Mouse (Mus musculus) heart, embryonic 11.5 days (tissue): ENCODE data around the gene Capn1. TPM values are rescaled to one million over a fixed set of nuclear protein-coding genes. Genes with fewer than 3 reads are reported as not detected.

Experiments used
- ATAC-seq: fragments of 200-750 bp; cut with Nextera tagmentation; replicated peaks from 2 replicates; pipeline ENCODE4 v1.8.0; 2017; ENCODE audit warnings: moderate library complexity; ENCODE audit not compliant: insufficient number of reproducible peaks, low FRiP score, low TSS enrichment
- H3K27ac ChIP-seq: fragments of 300-500 bp; sonication (generic); 2 replicates; pipeline ENCODE4 v1.5.1; 2014; ENCODE audit warnings: mild to moderate bottlenecking, low read depth, low read length
- H3K27me3 ChIP-seq: fragments of 300-500 bp; sonication (generic); 2 replicates; pipeline ENCODE4 v1.6.1; 2014; ENCODE audit warnings: mild to moderate bottlenecking, low read length, mixed read lengths; ENCODE audit not compliant: control insufficient read depth, insufficient read depth
- H3K36me3 ChIP-seq: fragments of 300-500 bp; sonication (generic); 2 replicates; pipeline ENCODE4 v1.6.1; 2014; ENCODE audit warnings: mild to moderate bottlenecking, low read length, moderate library complexity, mixed read lengths; ENCODE audit not compliant: control insufficient read depth, insufficient read depth
- H3K4me1 ChIP-seq: fragments of 300-500 bp; sonication (generic); 2 replicates; pipeline ENCODE4 v1.6.1; 2014; ENCODE audit warnings: low read length; ENCODE audit not compliant: control insufficient read depth, insufficient read depth
- H3K4me2 ChIP-seq: fragments of 300-500 bp; sonication (generic); 2 replicates; pipeline ENCODE4 v1.6.1; 2014; ENCODE audit warnings: mild to moderate bottlenecking, moderate library complexity
- H3K4me3 ChIP-seq: fragments of 300-500 bp; sonication (generic); 2 replicates; pipeline ENCODE4 v1.5.1; 2014; ENCODE audit warnings: low read depth, low read length
- H3K9ac ChIP-seq: fragments of 300-500 bp; sonication (generic); 2 replicates; pipeline ENCODE4 v1.6.1; 2014; ENCODE audit warnings: mild to moderate bottlenecking, low read depth, low read length, moderate library complexity
- H3K9me3 ChIP-seq: fragments of 300-500 bp; sonication (generic); replicated peaks from 2 replicates; pipeline ENCODE4 v1.6.1; 2016; ENCODE audit warnings: low read length; ENCODE audit not compliant: control insufficient read depth
- WGBS: fragments of 180-500 bp; shearing (Covaris S2); extraction: QIAGEN DNeasy Blood & Tissue Kit; methylation state at CpG from one replicate; pipeline ENCODE4 v1.1.7; 2014; ENCODE audit not compliant: insufficient replicate concordance; 5-methylcytosine and 5-hydroxymethylcytosine counted together
- polyA plus RNA-seq: library from polyadenylated mRNA; unstranded; fragments of >200 nt; fragmentation: Nextera tagmentation; extraction: Ambion mirVana; gene quantifications from 2 replicates; pipeline ENCODE4 v1.2.1, GENCODE M21; 2014

The Capn1 gene
- polyA plus RNA-seq, 1 experiment from 2014 or later: 8.5 TPM

DNA sequence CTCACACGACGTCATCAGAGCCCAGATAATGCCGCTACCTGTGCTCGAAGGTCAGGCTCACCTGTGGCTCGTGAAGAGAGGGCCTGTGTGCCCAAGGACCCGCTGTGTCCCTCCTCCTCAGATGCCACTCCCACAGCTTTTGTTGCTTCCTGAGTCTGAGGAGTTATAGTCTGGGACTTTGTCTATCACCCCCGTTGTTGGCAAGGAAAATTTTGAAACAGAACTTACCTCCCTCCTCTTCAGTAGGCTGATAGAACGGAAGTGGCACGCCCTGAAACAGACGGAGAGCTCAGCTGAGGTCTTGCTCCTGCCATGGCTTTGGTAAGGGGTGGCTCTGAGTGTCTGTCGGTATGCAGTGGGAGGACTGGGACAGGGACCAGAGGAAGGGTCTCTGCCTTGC, 65.5 kb downstream of the Capn1 start:
- ATAC-seq: no peak
- Histone ChIP-seq H3K27me3 (no peaks in the 10 kb centered on the region), H3K4me1 (peaks cover 37% of the 10 kb centered on the region), H3K4me2 (no peak overlapping the region), H3K9me3 (no peaks in the 10 kb centered on the region), H3K27ac (no peak overlapping the region), H3K36me3 (peaks cover 24% of the 10 kb centered on the region), H3K4me3 (no peak overlapping the region), H3K9ac (no peak overlapping the region)
- WGBS: 94% methylated on average over 11 of the region's 11 CpGs

DNA sequence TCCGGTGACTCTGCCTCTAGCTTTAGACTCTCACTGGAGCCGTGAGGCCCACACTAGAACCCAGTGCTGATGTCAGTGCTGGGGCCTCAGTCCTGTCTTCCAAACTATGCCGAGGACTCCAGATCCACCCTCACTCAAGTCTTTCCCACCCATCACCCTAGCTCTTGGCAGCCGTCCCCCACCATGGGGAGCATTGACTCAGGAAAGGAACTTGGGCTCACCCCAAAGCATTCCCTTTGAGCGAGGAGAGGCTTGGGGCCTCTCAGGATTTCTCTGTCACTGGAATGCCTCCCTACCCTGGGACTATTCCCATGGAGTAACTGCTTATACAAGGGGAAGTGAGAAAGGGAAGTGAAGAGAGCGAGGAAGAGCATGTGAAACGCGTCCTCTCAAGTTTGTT, 69.8 kb downstream of the Capn1 start:
- ATAC-seq: no peak
- no peak overlapping the region for H3K4me3 ChIP-seq
- no peaks in the 10 kb centered on the region for H3K9me3 ChIP-seq
- no peak overlapping the region for H3K4me2 ChIP-seq
- H3K4me1 ChIP-seq: peaks cover 37% of the 10 kb centered on the region
- peaks cover 37% of the 10 kb centered on the region for H3K36me3 ChIP-seq
- H3K27ac ChIP-seq: peak overlapping the region; percentile 69
- H3K9ac ChIP-seq: peak overlapping the region; percentile 8; the same call in 1 of the 2 replicates
- no peaks in the 10 kb centered on the region for H3K27me3 ChIP-seq
- WGBS: 62% methylated on average over 8 of the region's 8 CpGs

DNA sequence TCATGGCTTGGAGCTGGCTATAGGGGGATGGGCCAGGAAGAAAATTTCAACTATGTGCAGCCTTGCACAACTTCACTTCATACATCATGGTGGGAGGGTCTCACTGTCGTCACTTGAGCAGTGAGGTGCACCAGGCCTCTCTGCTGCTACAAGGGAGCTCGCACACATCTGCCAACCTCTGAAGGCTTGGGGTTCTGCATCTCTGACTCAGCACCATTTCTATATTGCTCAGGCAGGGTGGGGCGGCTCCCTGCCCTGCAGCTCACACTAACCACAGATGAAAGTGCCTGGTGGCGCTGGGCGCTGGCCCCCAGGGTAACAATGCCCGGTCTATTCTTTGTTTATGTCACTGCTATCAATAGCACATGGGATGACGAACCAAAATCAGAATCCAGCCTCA, 70.7 kb downstream of the Capn1 start:
- Histone ChIP-seq H3K4me2 (no peak overlapping the region), H3K9ac (no peak overlapping the region), H3K27me3 (no peaks in the 10 kb centered on the region), H3K9me3 (no peaks in the 10 kb centered on the region), H3K4me1 (peaks cover 37% of the 10 kb centered on the region), H3K36me3 (peaks cover 33% of the 10 kb centered on the region), H3K4me3 (no peak overlapping the region), H3K27ac (peak overlapping the region; percentile 69)
- WGBS: 38% methylated on average over 7 of the region's 7 CpGs
- peak; percentile 63 for ATAC-seq

DNA sequence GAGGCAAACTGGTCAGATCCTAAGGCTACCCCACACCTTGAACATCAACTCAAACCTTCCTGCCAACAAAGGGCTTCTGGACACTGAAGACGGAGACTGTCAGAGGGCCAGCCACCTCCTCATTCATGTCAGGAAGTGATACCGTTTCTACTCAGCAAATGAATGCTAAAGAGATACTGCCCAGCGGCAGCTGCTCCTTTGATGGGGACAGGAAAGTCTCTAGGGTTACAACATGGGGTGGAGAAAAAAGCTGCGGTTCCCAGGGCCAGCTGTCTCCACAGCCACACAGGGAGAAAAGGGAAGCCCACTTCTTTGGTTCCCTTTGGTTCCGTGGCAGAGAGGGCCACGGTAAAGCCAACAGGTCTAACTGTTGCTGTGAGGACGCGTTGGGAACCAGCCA, 71.6 kb downstream of the Capn1 start:
- no peak for ATAC-seq
- H3K36me3 ChIP-seq: peaks cover 30% of the 10 kb centered on the region
- H3K4me3 ChIP-seq: no peak overlapping the region
- H3K27ac ChIP-seq: peak overlapping the region; percentile 55; the same call in 1 of the 2 replicates
- peak overlapping the region; percentile 13; the same call in 1 of the 2 replicates for H3K9ac ChIP-seq
- no peaks in the 10 kb centered on the region for H3K27me3 ChIP-seq
- peaks cover 37% of the 10 kb centered on the region for H3K4me1 ChIP-seq
- WGBS: 60% methylated on average over 8 of the region's 8 CpGs
- H3K9me3 ChIP-seq: no peaks in the 10 kb centered on the region
- H3K4me2 ChIP-seq: no peak overlapping the region

DNA sequence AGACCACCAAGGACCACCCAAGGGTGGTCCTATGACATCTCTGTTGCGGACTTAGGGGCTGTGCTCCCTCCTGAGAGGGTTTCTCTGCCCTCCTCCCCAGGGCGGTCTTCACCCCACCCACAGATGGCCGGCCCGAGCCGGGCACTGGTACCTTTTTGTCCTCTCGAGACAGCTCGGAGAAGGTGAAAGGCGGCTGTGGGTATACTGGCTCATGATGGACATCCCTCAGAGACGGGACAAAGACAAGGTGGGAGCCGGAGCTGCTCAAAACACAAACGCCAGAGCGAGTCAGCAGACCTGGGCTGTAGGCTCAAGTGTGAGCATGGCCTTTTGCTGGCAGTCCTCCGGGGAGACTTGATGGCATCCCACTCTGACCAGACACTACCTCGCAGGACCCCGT, 72.3 kb downstream of the Capn1 start:
- WGBS: 88% methylated on average over 15 of the region's 15 CpGs
- no peak for ATAC-seq

DNA sequence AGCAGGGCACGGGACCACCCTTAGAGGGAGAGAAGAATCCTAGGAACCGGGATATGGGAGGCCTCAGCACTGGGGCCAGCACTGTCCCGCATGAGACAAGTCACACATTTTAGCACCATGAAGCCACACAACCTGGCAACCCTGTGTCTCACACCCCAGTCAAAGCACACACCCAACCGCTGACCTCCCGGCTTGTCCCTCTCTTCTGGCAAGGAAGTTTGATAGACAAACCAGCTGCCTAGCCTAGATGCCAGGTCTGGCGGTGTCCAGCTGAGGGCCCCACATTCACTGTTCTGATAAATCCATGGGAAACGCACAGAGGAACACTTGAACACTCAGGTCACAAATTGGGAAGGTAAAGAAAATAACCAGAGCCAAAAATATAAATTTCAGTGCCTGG, 73.1 kb downstream of the Capn1 start:
- Histone ChIP-seq H3K4me1 (peaks cover 48% of the 10 kb centered on the region), H3K27ac (no peak overlapping the region), H3K4me2 (no peak overlapping the region), H3K27me3 (no peaks in the 10 kb centered on the region), H3K9me3 (no peaks in the 10 kb centered on the region), H3K4me3 (no peak overlapping the region), H3K9ac (0 out of 2 replicates have a peak overlapping the region, but pooled peaks have one; percentile 30), H3K36me3 (peaks cover 22% of the 10 kb centered on the region)
- no peak for ATAC-seq
- WGBS: 76% methylated on average over 7 of the region's 7 CpGs

More for the DNA sequence above, 72.3 kb downstream of the Capn1 start:
- 0 out of 2 replicates have a peak overlapping the region, but pooled peaks have one; percentile 30 for H3K9ac ChIP-seq
- H3K36me3 ChIP-seq: peaks cover 30% of the 10 kb centered on the region
- H3K4me2 ChIP-seq: no peak overlapping the region
- no peak overlapping the region for H3K4me3 ChIP-seq
- no peaks in the 10 kb centered on the region for H3K9me3 ChIP-seq
- H3K27me3 ChIP-seq: no peaks in the 10 kb centered on the region
- peaks cover 39% of the 10 kb centered on the region for H3K4me1 ChIP-seq
- no peak overlapping the region for H3K27ac ChIP-seq

DNA sequence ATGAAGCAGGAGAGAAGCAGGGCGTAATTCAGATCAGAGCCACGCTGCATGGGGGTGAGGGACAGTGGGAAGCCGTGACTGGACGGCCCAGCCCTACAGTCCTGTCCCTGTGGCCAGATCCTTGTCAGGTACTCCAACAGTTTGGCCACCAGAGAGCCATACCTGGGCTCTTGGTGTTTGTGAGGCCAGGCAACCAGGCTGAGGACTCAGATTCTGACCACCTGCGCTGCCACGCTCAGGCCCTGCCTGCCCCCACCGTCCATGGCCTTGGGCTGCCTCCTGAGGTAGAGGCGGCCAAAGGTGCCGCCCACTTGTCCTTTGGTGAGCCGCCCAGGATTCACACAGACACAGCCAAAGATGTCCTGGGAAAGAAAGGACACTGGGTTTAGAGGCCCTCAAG, 75.0 kb downstream of the Capn1 start:
- H3K36me3 ChIP-seq: peaks cover 13% of the 10 kb centered on the region
- WGBS: 90% methylated on average over 10 of the region's 10 CpGs

DNA sequence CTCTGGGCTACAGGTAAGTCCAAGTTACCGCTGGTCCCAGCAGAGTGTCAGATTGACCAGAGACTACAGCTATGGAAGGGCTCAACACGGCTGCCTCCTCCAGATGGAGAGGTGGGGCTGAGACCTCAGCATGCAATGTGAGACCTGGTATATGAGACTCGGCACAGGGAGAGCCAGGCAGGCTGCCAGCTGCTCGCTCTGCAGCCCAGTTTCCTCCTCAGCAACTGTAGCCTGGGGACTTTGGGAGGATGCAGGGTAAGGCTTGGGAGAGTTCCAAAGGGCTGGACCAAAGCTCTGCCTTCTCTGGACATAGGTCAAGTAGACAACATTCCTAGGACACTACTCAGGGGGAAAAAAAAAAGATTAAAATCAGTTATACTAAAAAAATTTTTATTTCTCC, 75.5 kb downstream of the Capn1 start:
- H3K4me1 ChIP-seq: peaks cover 47% of the 10 kb centered on the region
- H3K4me2 ChIP-seq: no peak overlapping the region
- H3K9me3 ChIP-seq: no peaks in the 10 kb centered on the region
- no peak overlapping the region for H3K9ac ChIP-seq
- WGBS: 68% methylated on average over 4 of the region's 4 CpGs
- H3K4me3 ChIP-seq: no peak overlapping the region
- H3K27ac ChIP-seq: no peak overlapping the region
- H3K27me3 ChIP-seq: no peaks in the 10 kb centered on the region
- H3K36me3 ChIP-seq: peaks cover 13% of the 10 kb centered on the region
- no peak for ATAC-seq

More for the DNA sequence above, 75.0 kb downstream of the Capn1 start:
- Histone ChIP-seq H3K4me3 (no peak overlapping the region), H3K9me3 (no peaks in the 10 kb centered on the region), H3K27ac (0 out of 2 replicates have a peak overlapping the region, but pooled peaks have one; percentile 29), H3K27me3 (no peaks in the 10 kb centered on the region), H3K4me1 (peaks cover 47% of the 10 kb centered on the region), H3K4me2 (no peak overlapping the region), H3K9ac (no peak overlapping the region)
- no peak for ATAC-seq

DNA sequence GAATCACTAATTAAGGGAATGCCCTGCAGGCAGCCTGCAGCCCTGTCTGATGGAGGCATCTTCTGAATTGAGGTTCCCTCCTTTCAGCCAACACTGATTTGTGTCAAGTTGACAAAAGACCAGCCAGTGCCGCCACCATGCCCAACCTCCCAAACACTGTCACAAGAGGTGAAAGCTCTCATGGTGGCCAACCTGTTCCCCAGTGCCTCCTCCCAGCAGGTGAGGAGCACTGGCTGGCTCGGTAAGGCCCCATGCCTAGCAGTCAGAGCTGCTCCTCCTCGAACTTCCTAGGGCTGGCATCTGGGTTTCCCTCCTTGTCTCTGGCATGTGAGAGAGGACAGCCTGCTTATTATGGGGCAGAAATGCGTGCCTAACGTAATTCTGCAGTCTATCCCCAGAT, 76.0 kb downstream of the Capn1 start:
- Histone ChIP-seq H3K36me3 (peaks cover 13% of the 10 kb centered on the region), H3K4me3 (no peak overlapping the region), H3K9me3 (no peaks in the 10 kb centered on the region), H3K4me2 (no peak overlapping the region), H3K27me3 (no peaks in the 10 kb centered on the region), H3K27ac (no peak overlapping the region), H3K9ac (no peak overlapping the region), H3K4me1 (peaks cover 47% of the 10 kb centered on the region)
- ATAC-seq: no peak
- 78% methylated on average over 5 of the region's 5 CpGs for WGBS
